Comparison of ENCODE assay signal across 8 mouse cellular contexts in genomic region chr16:18288166-18288565, GRCm38 (mm10). TPM values are rescaled to one million over a fixed set of nuclear protein-coding genes. Genes with fewer than 3 reads are reported as not detected.
DNase-seq lines count a peak whose midpoint lies in the region; ATAC-seq and TF ChIP-seq lines count a peak whose summit lies in the region.

No protein-coding gene starts in this region.

- H3K9me3 ChIP-seq in lung, embryonic 16.5 days (ENCODE audit: control insufficient read depth, low read length) = no peaks in the 10 kb centered on the region
- no peaks in the 10 kb centered on the region for H3K9me3 ChIP-seq in forebrain, embryonic 15.5 days
- H3K9me3 ChIP-seq in limb, embryonic 14.5 days (ENCODE audit: control insufficient read depth, low read length) = no peaks in the 10 kb centered on the region

- no peak for TF ChIP-seq CTCF in brain, embryonic 14.5 days (IDR thresholded peaks at IDR 0.05; ENCODE audit: borderline replicate concordance, extremely low read depth, insufficient read depth, insufficient read length)

- no peak for DNase-seq in lung, postnatal 36 days
- DNase-seq in brain, embryonic 14.5 days (ENCODE audit: low read depth) = peak; percentile 60
- DNase-seq in limb, embryonic 14.5 days (ENCODE audit: low spot score) = no peak
- peak; percentile 43 for DNase-seq in retina, embryonic 14.5 days (ENCODE audit: low spot score)
- no peak for DNase-seq in right cerebral cortex, postnatal 14 days
- DNase-seq in left cerebral cortex, adult 11 months (ENCODE audit: low spot score) = no peak

- H3K4me1 ChIP-seq in lung, embryonic 16.5 days (replicated peaks; ENCODE audit: control insufficient read depth, insufficient read depth, low read length) = peaks cover 20% of the 10 kb centered on the region
- peaks cover 36% of the 10 kb centered on the region for H3K4me1 ChIP-seq in forebrain, embryonic 15.5 days
- H3K4me1 ChIP-seq in limb, embryonic 14.5 days (ENCODE audit: control insufficient read depth, insufficient read depth, low read length) = peaks cover 16% of the 10 kb centered on the region; the same call in 1 of the 2 replicates

- peaks cover 19% of the 10 kb centered on the region for H3K36me3 ChIP-seq in lung, embryonic 16.5 days (ENCODE audit: control insufficient read depth, insufficient read depth, low read length)
- H3K36me3 ChIP-seq in forebrain, embryonic 15.5 days = peaks cover 19% of the 10 kb centered on the region
- H3K36me3 ChIP-seq in limb, embryonic 14.5 days (ENCODE audit: control insufficient read depth, insufficient read depth, low read length) = peaks cover 29% of the 10 kb centered on the region

- H3K4me2 ChIP-seq in lung, embryonic 16.5 days (ENCODE audit: low read depth, low read length) = peak overlapping the region; percentile 73
- H3K4me2 ChIP-seq in forebrain, embryonic 15.5 days (replicated peaks) = peak overlapping the region; percentile 85
- peak overlapping the region; percentile 66 for H3K4me2 ChIP-seq in limb, embryonic 14.5 days (replicated peaks; ENCODE audit: low read depth, low read length, severe bottlenecking)

- TF ChIP-seq POLR2A in brain, embryonic 14.5 days (IDR thresholded peaks at IDR 0.05; ENCODE audit: borderline replicate concordance, extremely low read depth, insufficient read depth, insufficient read length, poor library complexity, severe bottlenecking) = no peak
- TF ChIP-seq POLR2A in limb, embryonic 14.5 days (IDR thresholded peaks at IDR 0.05; ENCODE audit: borderline replicate concordance, extremely low read depth, insufficient read depth, insufficient read length) = no peak

- peak overlapping the region; percentile 89 for H3K9ac ChIP-seq in lung, embryonic 16.5 days (ENCODE audit: low read length)
- peak overlapping the region; percentile 95 for H3K9ac ChIP-seq in forebrain, embryonic 15.5 days (replicated peaks)
- H3K9ac ChIP-seq in limb, embryonic 14.5 days (ENCODE audit: low read depth, low read length, severe bottlenecking) = peak overlapping the region; percentile 97

- no peaks in the 10 kb centered on the region for H3K27me3 ChIP-seq in lung, embryonic 16.5 days (ENCODE audit: control insufficient read depth, insufficient read depth, low read depth, low read length)
- H3K27me3 ChIP-seq in forebrain, embryonic 15.5 days = no peaks in the 10 kb centered on the region
- no peaks in the 10 kb centered on the region for H3K27me3 ChIP-seq in limb, embryonic 14.5 days (ENCODE audit: control insufficient read depth, insufficient read depth, low read length)

- ATAC-seq in lung, embryonic 16.5 days (ENCODE audit: low read depth) = no peak
- no peak for ATAC-seq in forebrain, embryonic 15.5 days (replicated peaks)
- no peak for ATAC-seq in limb, embryonic 14.5 days (ENCODE audit: low FRiP score, low read depth)

- H3K27ac ChIP-seq in lung, embryonic 16.5 days (ENCODE audit: low read length) = peak overlapping the region; percentile 91; the same call in 1 of the 2 replicates
- peak overlapping the region; percentile 81; the same call in 1 of the 2 replicates for H3K27ac ChIP-seq in forebrain, embryonic 15.5 days (replicated peaks)
- no peak overlapping the region for H3K27ac ChIP-seq in limb, embryonic 14.5 days (replicated peaks; ENCODE audit: low read depth, low read length)

- 0% methylated on average over 4 of the region's 4 CpGs for WGBS in lung, embryonic 16.5 days
- WGBS in forebrain, embryonic 15.5 days = 0% methylated on average over 4 of the region's 4 CpGs
- 2% methylated on average over 4 of the region's 4 CpGs for WGBS in limb, embryonic 14.5 days

- peak overlapping the region; percentile 76 for H3K4me3 ChIP-seq in lung, embryonic 16.5 days (ENCODE audit: low read length)
- peak overlapping the region; percentile 89 for H3K4me3 ChIP-seq in forebrain, embryonic 15.5 days
- H3K4me3 ChIP-seq in limb, embryonic 14.5 days (replicated peaks; ENCODE audit: low read length) = peak overlapping the region; percentile 77

RNA-seq across cellular contexts. Expression of gene Dgcr8, which starts 0.9 kb away (rescaled TPM):
- polyA plus RNA-seq in lung, embryonic 16.5 days (2015; fragmentation: Nextera tagmentation; extraction: Ambion mirVana) = 26.6 and 28.8 TPM in 2 replicates
- 76.2 and 82.0 TPM in 2 replicates for polyA plus RNA-seq in brain, embryonic 14.5 days (2012; rRNA removed)
- 38.5 and 40.9 TPM in 2 replicates for polyA plus RNA-seq in forebrain, embryonic 15.5 days (2015; fragmentation: Nextera tagmentation; extraction: Ambion mirVana)
- 79.7 and 82.6 TPM in 2 replicates for polyA plus RNA-seq in limb, embryonic 14.5 days (2012; rRNA removed)
- polyA plus RNA-seq in limb, embryonic 14.5 days (2014; fragmentation: Nextera tagmentation; extraction: Ambion mirVana) = 35.0 and 39.1 TPM in 2 replicates

RNA-seq across cellular contexts. Expression of gene Gm49776, which starts 30.0 kb away (rescaled TPM):
- 1.8 and 2.8 TPM in 2 replicates for polyA plus RNA-seq in lung, embryonic 16.5 days (2015; fragmentation: Nextera tagmentation; extraction: Ambion mirVana)
- 0.14 TPM in 1 of 2 replicates, not detected in the other for polyA plus RNA-seq in brain, embryonic 14.5 days (2012; rRNA removed)
- polyA plus RNA-seq in forebrain, embryonic 15.5 days (2015; fragmentation: Nextera tagmentation; extraction: Ambion mirVana) = 3.1 and 6.6 TPM in 2 replicates
- polyA plus RNA-seq in limb, embryonic 14.5 days (2012; rRNA removed) = 0.53 TPM in 1 of 2 replicates, not detected in the other
- polyA plus RNA-seq in limb, embryonic 14.5 days (2014; fragmentation: Nextera tagmentation; extraction: Ambion mirVana) = 3.4 TPM in 1 of 2 replicates, not detected in the other

RNA-seq across cellular contexts. Expression of gene Ranbp1, which starts 39.6 kb away (rescaled TPM):
- 459 and 514 TPM in 2 replicates for polyA plus RNA-seq in lung, embryonic 16.5 days (2015; fragmentation: Nextera tagmentation; extraction: Ambion mirVana)
- 177 and 190 TPM in 2 replicates for polyA plus RNA-seq in brain, embryonic 14.5 days (2012; rRNA removed)
- 441 and 464 TPM in 2 replicates for polyA plus RNA-seq in forebrain, embryonic 15.5 days (2015; fragmentation: Nextera tagmentation; extraction: Ambion mirVana)
- 164 and 276 TPM in 2 replicates for polyA plus RNA-seq in limb, embryonic 14.5 days (2012; rRNA removed)
- polyA plus RNA-seq in limb, embryonic 14.5 days (2014; fragmentation: Nextera tagmentation; extraction: Ambion mirVana) = 524 and 542 TPM in 2 replicates

RNA-seq across cellular contexts. Expression of gene Trmt2a, which starts 39.7 kb away (rescaled TPM):
- 95.2 and 106 TPM in 2 replicates for polyA plus RNA-seq in lung, embryonic 16.5 days (2015; fragmentation: Nextera tagmentation; extraction: Ambion mirVana)
- 83.5 and 111 TPM in 2 replicates for polyA plus RNA-seq in brain, embryonic 14.5 days (2012; rRNA removed)
- polyA plus RNA-seq in forebrain, embryonic 15.5 days (2015; fragmentation: Nextera tagmentation; extraction: Ambion mirVana) = 114 and 119 TPM in 2 replicates
- polyA plus RNA-seq in limb, embryonic 14.5 days (2012; rRNA removed) = 108 and 117 TPM in 2 replicates
- 83.6 and 87.2 TPM in 2 replicates for polyA plus RNA-seq in limb, embryonic 14.5 days (2014; fragmentation: Nextera tagmentation; extraction: Ambion mirVana)

RNA-seq across cellular contexts. Expression of gene Zdhhc8, which starts 53.2 kb away (rescaled TPM):
- polyA plus RNA-seq in lung, embryonic 16.5 days (2015; fragmentation: Nextera tagmentation; extraction: Ambion mirVana) = 9.1 and 9.3 TPM in 2 replicates
- polyA plus RNA-seq in brain, embryonic 14.5 days (2012; rRNA removed) = 60.4 and 69.0 TPM in 2 replicates
- 17.9 and 18.9 TPM in 2 replicates for polyA plus RNA-seq in forebrain, embryonic 15.5 days (2015; fragmentation: Nextera tagmentation; extraction: Ambion mirVana)
- polyA plus RNA-seq in limb, embryonic 14.5 days (2012; rRNA removed) = 68.2 and 103 TPM in 2 replicates
- 23.1 and 25.3 TPM in 2 replicates for polyA plus RNA-seq in limb, embryonic 14.5 days (2014; fragmentation: Nextera tagmentation; extraction: Ambion mirVana)

Comparison
In these comparisons a context has a peak if more than half of its experiments do, and no peak if none do; other contexts are left out.
1. DNase-seq: peak in brain, embryonic 14.5 days (single experiment) and retina, embryonic 14.5 days (single experiment); none in lung, postnatal 36 days (single experiment), limb, embryonic 14.5 days (single experiment), right cerebral cortex, postnatal 14 days (single experiment) and left cerebral cortex, adult 11 months (single experiment).
2. Peak in every context shown above with its lines, with median percentiles within 50 percentile points of each other: H3K4me2 ChIP-seq, H3K4me3 ChIP-seq and H3K9ac ChIP-seq.